Mouse (Mus musculus): ENCODE measurements around the gene Slfnl1. TPM values are rescaled to one million over a fixed set of nuclear protein-coding genes. Genes with fewer than 3 reads are reported as not detected.
A peak's percentile ranks its signal among the peaks of the same experiment; 100 is the strongest.

The Slfnl1 gene
- polyA plus RNA-seq, 1 experiment from 2014 or later, result not detected

GRCm38 (mm10) chr4:120544896-120545295 lies 12.9 kb downstream of the Slfnl1 start:
- no peaks in the 10 kb centered on the region for H3K9me3 ChIP-seq
- H3K4me1 ChIP-seq, result no peaks in the 10 kb centered on the region
- 83% methylated on average over 1 of the region's 1 CpGs for WGBS
- no peak overlapping the region for H3K4me3 ChIP-seq
- no peaks in the 10 kb centered on the region for H3K27me3 ChIP-seq (replicated peaks; ENCODE audit: low read depth, poor library complexity, severe bottlenecking)
- DNase-seq (ENCODE audit: low spot score), result no peak
- H3K36me3 ChIP-seq (replicated peaks), result peaks cover 99% of the 10 kb centered on the region
- no peak overlapping the region for H3K27ac ChIP-seq (replicated peaks)

GRCm38 (mm10) chr4:120556592-120556991 lies 24.6 kb downstream of the Slfnl1 start:
- Histone ChIP-seq H3K27ac (replicated peaks) (no peak overlapping the region), H3K27me3 (replicated peaks; ENCODE audit: low read depth, poor library complexity, severe bottlenecking) (no peaks in the 10 kb centered on the region), H3K36me3 (replicated peaks) (peaks cover 98% of the 10 kb centered on the region), H3K4me3 (no peak overlapping the region), H3K4me1 (no peaks in the 10 kb centered on the region), H3K9me3 (no peaks in the 10 kb centered on the region)
- no peak for DNase-seq (ENCODE audit: low spot score)
- WGBS, result 90% methylated on average over 6 of the region's 6 CpGs

- Histone ChIP-seq H3K4me3 (no peak overlapping the region), H3K27ac (replicated peaks) (no peak overlapping the region), H3K27me3 (replicated peaks; ENCODE audit: low read depth, poor library complexity, severe bottlenecking) (no peaks in the 10 kb centered on the region), H3K9me3 (no peaks in the 10 kb centered on the region), H3K36me3 (replicated peaks) (peaks cover 64% of the 10 kb centered on the region), H3K4me1 (peaks cover 24% of the 10 kb centered on the region)
- no peak for DNase-seq (ENCODE audit: low spot score)
- WGBS, result 88% methylated on average over 2 of the region's 2 CpGs
These were observed 33.7 kb downstream of the Slfnl1 start for GRCm38 (mm10) chr4:120565726-120566125.

GRCm38 (mm10) chr4:120568005-120568404 lies 36.0 kb downstream of the Slfnl1 start:
- DNase-seq (ENCODE audit: low spot score), result no peak
- H3K4me1 ChIP-seq, result peaks cover 31% of the 10 kb centered on the region
- H3K4me3 ChIP-seq, result peak overlapping the region; percentile 90
- no peaks in the 10 kb centered on the region for H3K27me3 ChIP-seq (replicated peaks; ENCODE audit: low read depth, poor library complexity, severe bottlenecking)
- peaks cover 41% of the 10 kb centered on the region for H3K36me3 ChIP-seq (replicated peaks)
- H3K27ac ChIP-seq (replicated peaks), result no peak overlapping the region
- WGBS, result 71% methylated on average over 5 of the region's 5 CpGs
- no peaks in the 10 kb centered on the region for H3K9me3 ChIP-seq

GRCm38 (mm10) chr4:120569025-120569424 lies 37.0 kb downstream of the Slfnl1 start:
- Histone ChIP-seq H3K36me3 (replicated peaks) (peaks cover 31% of the 10 kb centered on the region), H3K27ac (replicated peaks) (peak overlapping the region; percentile 98), H3K9me3 (no peaks in the 10 kb centered on the region), H3K27me3 (replicated peaks; ENCODE audit: low read depth, poor library complexity, severe bottlenecking) (no peaks in the 10 kb centered on the region), H3K4me3 (peak overlapping the region; percentile 90), H3K4me1 (peaks cover 31% of the 10 kb centered on the region)
- 14% methylated on average over 4 of the region's 4 CpGs for WGBS
- DNase-seq (ENCODE audit: low spot score), result no peak

- peaks cover 23% of the 10 kb centered on the region for H3K36me3 ChIP-seq (replicated peaks)
- WGBS, result under 1% methylated on average over 97 of the region's 97 CpGs
- H3K4me1 ChIP-seq, result peaks cover 31% of the 10 kb centered on the region
- H3K4me3 ChIP-seq, result peak within 1 kb of the TSS; percentile 90
- H3K27me3 ChIP-seq (replicated peaks; ENCODE audit: low read depth, poor library complexity, severe bottlenecking), result no peaks in the 10 kb centered on the region
- no peaks in the 10 kb centered on the region for H3K9me3 ChIP-seq
- H3K27ac ChIP-seq (replicated peaks), result peak within 1 kb of the TSS; percentile 98
- peak; percentile 99 for DNase-seq (ENCODE audit: low spot score)
These were observed 37.7 kb downstream of the Slfnl1 start, which contains the start of gene Ctps for GRCm38 (mm10) chr4:120569486-120570437. Gene Ctps, minus strand, starts transcription at chr4:120570276.

GRCm38 (mm10) chr4:120570438-120571069 lies 38.5 kb downstream of the Slfnl1 start:
- 2% methylated on average over 27 of the region's 27 CpGs for WGBS
- peaks cover 15% of the 10 kb centered on the region for H3K36me3 ChIP-seq (replicated peaks)
- H3K9me3 ChIP-seq, result no peaks in the 10 kb centered on the region
- peak overlapping the region; percentile 90 for H3K4me3 ChIP-seq
- peak overlapping the region; percentile 98 for H3K27ac ChIP-seq (replicated peaks)
- no peaks in the 10 kb centered on the region for H3K27me3 ChIP-seq (replicated peaks; ENCODE audit: low read depth, poor library complexity, severe bottlenecking)
- DNase-seq (ENCODE audit: low spot score), result no peak
- H3K4me1 ChIP-seq, result peaks cover 31% of the 10 kb centered on the region

GRCm38 (mm10) chr4:120571070-120571464 lies 39.0 kb downstream of the Slfnl1 start:
- peak overlapping the region; percentile 90 for H3K4me3 ChIP-seq
- peak overlapping the region; percentile 98; the same call in 1 of the 2 replicates for H3K27ac ChIP-seq (replicated peaks)
- DNase-seq (ENCODE audit: low spot score), result no peak
- H3K9me3 ChIP-seq, result no peaks in the 10 kb centered on the region
- H3K4me1 ChIP-seq, result peaks cover 31% of the 10 kb centered on the region
- 77% methylated on average over 3 of the region's 3 CpGs for WGBS
- H3K27me3 ChIP-seq (replicated peaks; ENCODE audit: low read depth, poor library complexity, severe bottlenecking), result no peaks in the 10 kb centered on the region
- peaks cover 10% of the 10 kb centered on the region for H3K36me3 ChIP-seq (replicated peaks)

- H3K4me1 ChIP-seq, result peaks cover 31% of the 10 kb centered on the region
- H3K36me3 ChIP-seq (replicated peaks), result peaks cover 4% of the 10 kb centered on the region
- no peak overlapping the region for H3K4me3 ChIP-seq
- no peak overlapping the region for H3K27ac ChIP-seq (replicated peaks)
- DNase-seq (ENCODE audit: low spot score), result no peak
- H3K27me3 ChIP-seq (replicated peaks; ENCODE audit: low read depth, poor library complexity, severe bottlenecking), result no peaks in the 10 kb centered on the region
- WGBS, result 86% methylated on average over 3 of the region's 3 CpGs
- H3K9me3 ChIP-seq, result no peaks in the 10 kb centered on the region
These were observed 39.7 kb downstream of the Slfnl1 start for GRCm38 (mm10) chr4:120571691-120572090.

GRCm38 (mm10) chr4:120580894-120581293 lies 48.9 kb downstream of the Slfnl1 start:
- no peak for DNase-seq (ENCODE audit: low spot score)
- peaks cover 4% of the 10 kb centered on the region; the same call in 1 of the 2 replicates for H3K27me3 ChIP-seq (replicated peaks; ENCODE audit: low read depth, poor library complexity, severe bottlenecking)
- H3K9me3 ChIP-seq, result no peaks in the 10 kb centered on the region
- no peaks in the 10 kb centered on the region for H3K36me3 ChIP-seq (replicated peaks)
- H3K27ac ChIP-seq (replicated peaks), result no peak overlapping the region
- H3K4me1 ChIP-seq, result no peaks in the 10 kb centered on the region
- no peak overlapping the region for H3K4me3 ChIP-seq
- 81% methylated on average over 5 of the region's 5 CpGs for WGBS

GRCm38 (mm10) chr4:120581711-120582110 lies 49.7 kb downstream of the Slfnl1 start:
- H3K27ac ChIP-seq (replicated peaks), result no peak overlapping the region
- H3K4me3 ChIP-seq, result no peak overlapping the region
- no peaks in the 10 kb centered on the region for H3K9me3 ChIP-seq
- H3K27me3 ChIP-seq (replicated peaks; ENCODE audit: low read depth, poor library complexity, severe bottlenecking), result peaks cover 4% of the 10 kb centered on the region; the same call in 1 of the 2 replicates
- H3K36me3 ChIP-seq (replicated peaks), result no peaks in the 10 kb centered on the region
- H3K4me1 ChIP-seq, result no peaks in the 10 kb centered on the region
- no peak for DNase-seq (ENCODE audit: low spot score)
- WGBS, result 87% methylated on average over 9 of the region's 9 CpGs

Measured in embryonic facial prominence, embryonic 10.5 days (tissue).